Mouse (Mus musculus) CH12.LX (cell line): ENCODE measurements around the gene 4930513O06Rik.

ENCODE experiments used
- GABPA ChIP-seq: IDR thresholded peaks from 2 replicates; pipeline ENCODE4 v1.6.1; 2012; ENCODE audit warnings: low read depth, low read length, improper control_type of control experiment, inconsistent platforms; ENCODE audit not compliant: insufficient replicate concordance
- MAFK ChIP-seq: IDR thresholded peaks from 2 replicates; pipeline ENCODE4 v1.6.1; 2011; ENCODE audit warnings: low read length, improper control_type of control experiment; ENCODE audit not compliant: insufficient replicate concordance

DNA sequence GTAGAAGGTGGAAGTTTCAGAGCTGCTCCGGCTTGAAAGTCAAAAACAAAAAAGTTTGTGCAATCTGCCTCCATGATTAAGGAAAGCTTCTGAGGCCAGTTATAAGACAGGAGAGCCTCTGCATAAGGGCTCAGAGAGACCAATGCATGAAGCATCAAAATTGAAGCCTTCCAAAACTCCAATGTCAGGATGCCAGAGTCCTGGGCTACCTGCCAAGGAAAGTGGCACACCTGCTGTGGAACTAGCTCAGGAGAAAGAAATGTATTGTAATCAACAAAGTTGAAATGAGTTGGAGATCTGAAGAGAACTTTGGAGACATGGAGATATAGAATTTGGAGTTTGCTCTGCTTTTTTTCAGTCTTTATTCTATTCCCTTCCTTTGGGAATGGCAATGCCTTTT, 48.4 kb upstream of the 4930513O06Rik start:
- TF ChIP-seq MAFK = no peak
- TF ChIP-seq GABPA = no peak
